Mouse (Mus musculus) kidney, adult 8-10 months (tissue): ENCODE measurements around the gene Scml4.

Experiments used
- DNase-seq, 2 experiments: peaks; one replicate each; pipeline ENCODE4 v3.0.0; 2022

The Scml4 gene

DNA sequence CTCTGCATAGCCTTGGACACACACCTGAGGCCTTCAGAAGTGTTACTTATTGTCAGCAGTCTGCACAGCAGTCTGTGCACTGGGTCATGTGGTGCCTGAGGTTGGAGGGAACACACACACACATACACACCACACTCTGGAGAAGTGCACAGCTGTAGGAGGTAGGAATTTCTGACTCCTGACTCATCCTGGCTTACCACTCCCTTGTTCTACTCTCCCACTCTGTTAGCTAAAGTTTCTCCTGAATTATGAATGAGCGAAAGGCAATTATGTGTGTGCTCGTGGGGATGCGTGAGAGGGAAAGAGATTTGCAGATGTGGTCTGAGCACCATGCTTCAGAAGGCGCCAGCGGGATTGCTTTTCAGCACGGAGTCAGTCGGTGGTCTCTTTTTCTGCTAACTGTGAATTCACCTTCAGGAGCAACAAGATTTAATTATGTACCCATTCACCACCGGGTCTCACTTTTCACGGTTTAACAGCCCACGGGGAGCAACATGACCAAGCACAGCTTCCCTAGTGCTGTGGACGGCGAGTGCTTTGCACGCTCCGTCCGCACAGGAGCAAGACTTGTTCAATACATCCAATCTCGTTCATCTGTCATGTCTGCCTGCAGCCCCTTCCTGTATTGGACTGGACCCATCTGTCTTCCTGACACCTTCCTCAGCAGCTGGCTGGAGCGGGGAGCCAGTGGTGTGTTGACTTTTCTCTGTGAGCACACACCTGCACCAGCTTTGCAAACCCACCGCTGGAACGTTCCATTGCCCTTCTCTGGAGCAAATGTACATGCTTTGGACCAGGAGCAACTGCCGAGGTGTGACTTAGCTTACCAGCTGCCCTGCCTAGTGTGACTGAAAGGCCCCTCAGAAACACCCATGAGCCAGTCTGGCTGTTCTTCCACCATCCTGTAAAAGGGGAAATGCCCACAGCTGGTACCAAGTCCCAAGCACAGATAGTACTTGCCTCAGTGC, 91.2 kb downstream of the Scml4 start:
- no peak for DNase-seq

DNA sequence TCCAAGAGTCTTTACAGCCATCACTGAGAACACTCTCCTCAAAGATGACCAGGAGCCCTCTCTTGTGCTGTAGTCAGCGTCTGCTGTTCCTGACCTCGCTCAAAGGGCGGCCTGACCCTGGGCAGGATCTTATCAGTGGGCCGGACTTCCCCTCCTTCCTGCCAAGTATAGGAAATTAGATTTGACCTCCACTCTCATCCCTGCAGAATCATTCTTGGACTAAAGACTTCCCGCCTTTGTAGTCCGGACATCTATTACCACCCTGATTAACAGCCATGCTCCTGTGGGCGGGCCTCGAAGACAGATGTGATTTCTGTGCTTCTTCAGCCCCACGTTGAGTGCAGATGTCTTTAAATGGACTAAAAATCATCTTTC, 91.9 kb downstream of the Scml4 start:
- DNase-seq, result peak; percentile 32 to 35

DNA sequence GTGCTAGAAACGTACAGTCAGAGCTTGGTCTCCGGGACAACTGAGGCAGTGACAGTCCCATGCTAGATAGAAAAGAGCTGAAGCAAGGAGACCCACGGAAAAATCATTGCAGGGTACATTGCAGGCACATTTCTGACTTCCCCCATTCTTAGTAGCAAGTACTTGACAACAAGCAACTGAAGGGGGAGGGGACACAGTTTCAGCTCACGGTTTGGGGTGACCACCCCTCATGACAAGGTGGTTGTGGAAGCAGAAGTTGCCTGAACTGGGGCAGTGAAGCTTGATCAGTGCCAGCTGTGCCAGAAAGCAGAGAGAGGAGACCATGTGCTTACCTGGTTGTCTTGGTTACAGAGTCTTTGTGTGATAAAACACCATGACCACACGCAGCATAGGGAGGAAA, 93.4 kb downstream of the Scml4 start:
- DNase-seq, result no peak

DNA sequence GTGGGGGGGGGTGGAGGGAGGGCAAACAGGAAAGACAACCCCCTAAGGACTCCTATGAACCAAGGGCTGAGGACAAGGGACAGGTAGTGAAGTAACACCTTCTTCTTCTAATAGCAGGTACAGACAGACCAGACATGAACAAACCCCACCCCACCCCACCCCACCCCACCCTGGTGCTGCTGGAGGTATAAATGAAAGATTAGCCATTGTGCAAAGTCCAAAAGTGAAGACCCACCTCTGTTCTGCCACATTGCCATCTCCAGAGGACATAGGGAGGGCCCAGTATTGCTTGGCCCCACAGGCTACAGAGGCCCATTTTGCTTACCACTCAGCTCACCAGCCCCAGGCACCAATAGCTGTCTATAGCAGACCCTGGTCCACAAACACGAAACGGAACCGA, 95.0 kb downstream of the Scml4 start:
- DNase-seq, result no peak

DNA sequence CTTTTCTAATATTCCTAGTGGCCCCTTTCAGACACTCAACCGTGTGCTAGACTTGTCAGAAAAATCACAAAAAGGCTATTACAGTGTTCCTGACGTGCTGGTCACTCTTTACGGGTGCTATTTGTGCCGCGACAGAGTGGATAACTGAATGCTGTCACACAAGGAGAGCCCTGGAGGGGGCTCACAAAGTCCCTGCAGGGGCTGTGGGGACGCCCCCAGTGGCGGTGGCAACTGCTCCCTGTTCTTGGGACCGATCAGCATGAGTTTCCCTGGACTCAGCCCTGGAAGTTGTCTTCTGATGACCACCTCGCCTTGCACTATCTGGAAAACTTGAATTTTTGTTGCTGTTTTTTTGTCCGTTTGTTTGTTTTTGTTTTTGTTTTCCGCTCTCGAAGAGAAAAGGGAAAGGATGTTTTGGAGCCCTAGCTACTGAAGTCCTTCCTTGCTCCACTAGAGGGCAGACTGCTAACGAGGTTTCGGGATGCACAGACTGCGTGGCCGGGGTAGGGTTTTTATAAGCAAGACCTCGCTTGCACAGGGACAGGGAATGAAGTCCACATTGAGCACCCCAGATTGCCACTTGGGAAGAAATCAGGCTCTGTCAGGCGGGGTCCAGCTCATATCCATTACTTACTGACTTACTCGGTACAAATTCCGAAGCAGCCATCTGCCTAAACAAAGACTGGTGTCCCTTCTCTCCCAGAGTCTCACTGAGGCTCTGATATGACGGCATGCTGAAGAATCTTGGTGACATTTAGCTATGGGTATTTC, 97.9 kb downstream of the Scml4 start:
- peak; percentile 36 to 60 for DNase-seq

DNA sequence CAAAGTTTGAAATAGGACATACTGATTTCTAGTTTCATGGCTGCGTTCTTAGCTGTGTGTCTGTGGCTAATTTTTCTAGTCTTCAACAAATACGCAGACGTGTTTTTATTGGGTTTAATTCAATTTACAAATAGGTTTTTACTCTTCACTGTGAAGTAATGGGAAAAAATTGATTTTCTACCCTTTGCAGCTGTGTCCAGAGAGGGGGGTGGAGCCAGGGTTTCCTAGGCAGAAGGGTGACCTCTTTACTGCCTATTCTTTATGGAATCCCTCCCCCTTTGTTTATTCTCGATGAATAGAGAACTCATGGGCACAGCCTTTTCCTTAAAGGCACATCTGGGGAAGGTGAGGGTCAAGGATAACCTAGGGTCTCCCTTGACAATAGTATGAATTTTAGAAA, 98.5 kb downstream of the Scml4 start:
- DNase-seq, result no peak

DNA sequence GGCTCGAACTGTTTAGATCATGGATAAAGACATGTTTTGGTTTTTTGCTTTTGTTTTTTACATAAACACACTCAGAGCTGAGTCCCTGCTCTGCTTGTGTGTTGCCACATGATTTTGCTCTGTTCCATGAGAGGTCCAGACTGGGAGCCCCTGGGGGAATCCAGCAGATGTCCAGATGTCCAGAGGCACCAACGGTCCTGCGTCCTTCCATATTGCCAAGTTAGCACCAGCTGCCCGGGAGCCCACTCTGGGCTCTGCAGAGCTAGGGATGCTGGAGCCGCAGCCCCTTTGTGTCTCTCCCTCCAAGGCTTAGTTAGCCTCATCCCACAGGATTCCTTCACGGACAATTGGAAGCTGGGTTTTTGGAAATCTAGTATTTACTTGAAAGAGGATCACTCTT, 101.6 kb downstream of the Scml4 start:
- no peak for DNase-seq

DNA sequence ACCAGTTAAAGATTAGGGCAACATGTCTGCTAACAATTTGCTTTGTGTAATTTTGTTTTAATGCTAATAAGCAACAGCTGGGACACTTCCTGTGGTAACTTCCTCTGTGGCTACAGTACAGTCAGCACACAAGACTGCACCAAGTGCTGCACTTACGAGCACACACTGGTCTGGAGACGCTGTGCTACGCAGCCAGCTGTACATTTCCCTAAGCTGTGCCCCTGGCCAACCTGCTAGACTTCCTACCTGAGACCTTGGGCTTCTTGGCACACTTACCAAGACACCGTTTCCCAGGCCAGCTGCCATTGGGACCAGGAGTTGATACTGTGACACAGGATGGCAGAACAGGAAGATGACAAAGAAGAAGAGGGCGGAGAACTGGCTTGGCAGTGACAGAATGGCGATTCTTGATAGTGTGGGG, 102.0 kb downstream of the Scml4 start:
- no peak for DNase-seq

DNA sequence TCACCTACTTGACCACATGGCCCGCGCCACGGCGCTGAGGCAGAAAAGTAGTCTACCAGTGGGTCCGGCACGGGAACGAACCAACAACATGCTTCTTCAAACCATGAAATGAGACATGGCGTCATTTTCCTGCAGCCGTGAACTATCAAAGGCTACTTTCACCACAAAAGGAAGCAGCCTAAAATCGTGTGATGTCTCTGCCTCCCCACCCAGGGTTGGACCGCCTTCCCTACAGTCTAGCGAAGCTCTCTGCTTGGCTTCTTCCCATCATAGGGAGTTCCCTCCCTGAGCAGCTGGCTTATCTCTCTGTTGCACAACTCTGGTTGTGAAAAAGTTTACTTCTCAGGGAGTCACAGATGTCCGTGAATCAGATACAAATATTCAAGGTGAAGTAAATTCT, 102.5 kb downstream of the Scml4 start:
- DNase-seq, result no peak

DNA sequence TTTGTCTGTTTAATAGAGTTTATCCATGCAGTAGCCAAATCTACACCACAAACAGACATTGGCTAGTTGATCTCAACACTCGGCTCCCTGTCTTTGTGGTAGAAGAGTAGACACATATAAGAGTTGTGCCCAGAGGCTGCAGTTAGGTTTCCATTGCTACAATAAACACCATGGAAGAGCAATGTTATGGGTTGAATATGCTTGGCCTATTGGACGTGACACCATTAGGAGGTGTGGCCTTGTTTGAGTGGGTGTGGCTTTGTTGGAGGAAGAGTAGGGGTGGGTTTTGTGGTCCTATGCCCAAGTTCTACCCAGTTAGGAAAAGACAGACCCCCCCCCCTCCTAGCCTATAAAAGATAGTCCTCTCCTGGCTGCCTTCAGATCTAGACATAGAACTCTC, 102.9 kb downstream of the Scml4 start:
- DNase-seq, result no peak

DNA sequence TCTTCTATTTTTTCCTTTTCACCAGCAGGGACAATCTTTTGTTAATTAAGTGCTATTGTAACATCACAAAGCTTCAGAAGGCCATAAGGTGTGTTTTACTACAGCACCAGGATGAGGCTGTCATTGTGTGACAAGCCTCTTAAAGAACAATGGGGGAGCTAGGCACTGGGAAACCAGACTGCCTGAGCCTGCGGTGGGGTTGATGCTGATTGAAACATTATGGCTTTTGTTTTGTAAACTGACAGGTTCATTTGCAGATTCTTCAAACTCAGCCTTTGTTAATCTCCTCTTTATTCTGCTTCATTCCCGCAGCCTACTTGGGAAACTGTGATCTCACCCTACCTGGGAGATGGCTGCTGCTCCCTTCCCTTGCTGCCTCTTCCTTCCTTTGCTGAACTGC, 108.2 kb downstream of the Scml4 start:
- no peak for DNase-seq

DNA sequence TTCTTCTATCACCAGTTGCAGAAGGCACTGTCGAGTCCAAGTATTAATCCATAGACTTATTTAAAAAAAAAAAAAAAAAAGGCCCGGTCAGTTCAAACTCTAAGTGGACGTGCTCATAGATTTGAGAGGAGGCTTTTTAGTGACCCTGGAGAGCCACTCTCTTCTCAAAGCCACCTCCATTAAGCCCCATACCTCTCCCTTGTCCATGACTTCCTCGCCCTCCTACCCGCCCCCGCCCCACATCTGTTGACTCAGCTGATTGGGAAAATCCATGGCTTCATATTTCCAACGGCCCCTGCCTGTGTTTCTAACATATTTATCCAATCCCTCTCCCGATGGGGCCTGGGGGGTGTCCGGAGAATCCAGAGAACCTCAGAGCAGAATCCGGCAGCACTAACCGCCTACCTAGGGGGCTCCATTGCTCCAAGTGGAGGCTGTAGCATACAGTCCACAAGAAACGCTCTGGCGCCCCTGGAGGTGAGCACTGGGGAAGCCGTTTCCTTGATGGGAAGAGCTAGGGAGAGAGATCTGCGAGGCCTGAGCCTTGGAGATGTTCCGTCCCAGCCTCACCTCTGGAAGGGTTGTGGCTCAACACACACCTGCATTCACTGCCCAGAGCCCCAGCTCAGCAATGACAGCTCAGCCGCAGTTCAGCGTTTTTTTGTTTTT, 112.5 kb downstream of the Scml4 start:
- DNase-seq, result peak; percentile 41 to 73

DNA sequence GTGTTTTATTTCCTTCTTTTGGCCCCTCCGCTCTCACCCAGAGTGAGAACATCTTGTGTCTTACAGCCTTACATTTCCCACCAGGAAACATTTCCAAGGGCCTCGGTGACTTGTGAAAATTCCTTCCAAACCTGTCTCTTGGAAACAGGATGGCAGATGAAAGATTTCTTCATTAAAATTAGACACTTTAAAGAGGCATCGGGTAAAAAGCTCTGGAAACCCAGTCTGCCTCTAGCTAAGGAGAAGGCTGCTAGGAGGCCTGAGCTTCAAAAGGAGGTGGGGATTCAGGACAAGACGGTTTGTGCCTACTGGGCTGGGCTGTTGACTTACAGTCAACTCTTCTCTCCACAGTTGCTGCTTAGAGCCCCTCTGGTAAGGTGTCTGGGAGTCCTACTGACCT, 113.4 kb downstream of the Scml4 start:
- no peak for DNase-seq

DNA sequence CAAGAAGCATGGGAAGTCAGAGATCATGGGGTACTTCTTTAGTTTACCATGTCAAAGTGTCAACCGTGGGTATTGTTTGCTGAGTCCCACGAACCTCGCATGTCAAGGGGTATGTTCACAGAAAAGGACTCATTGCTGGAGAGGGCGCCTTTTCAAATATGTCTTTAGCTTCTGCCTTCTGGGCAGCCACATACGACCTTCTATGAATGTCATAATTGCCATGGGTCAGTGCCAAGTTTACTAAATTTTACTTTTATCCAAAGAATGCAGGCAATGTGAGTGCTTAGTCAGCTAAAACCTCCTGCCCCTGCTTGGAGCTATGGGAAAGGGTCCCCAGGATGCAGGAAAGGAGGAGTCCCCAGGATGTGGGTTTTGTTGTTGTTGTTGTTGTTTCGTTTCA, 116.4 kb downstream of the Scml4 start:
- DNase-seq, result no peak

DNA sequence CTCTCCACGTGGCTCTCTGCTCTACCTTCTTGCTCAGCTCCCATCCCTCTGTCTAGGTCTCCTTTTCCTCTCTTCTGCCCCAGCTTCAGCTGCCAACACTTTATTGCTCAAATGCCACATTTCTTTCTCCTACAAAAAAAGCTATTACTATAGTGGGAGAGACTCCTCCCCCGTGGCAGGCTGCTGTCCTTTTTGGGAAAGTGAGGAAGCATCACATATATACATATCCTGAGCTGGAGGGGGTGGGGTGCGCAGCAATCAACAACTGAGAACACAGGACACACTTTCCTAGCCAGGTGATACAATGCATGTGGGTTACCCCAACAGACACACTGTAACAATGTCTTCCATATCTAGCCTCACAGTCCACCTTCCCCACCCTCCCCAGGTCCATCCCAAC, 118.2 kb downstream of the Scml4 start:
- DNase-seq, result no peak

DNA sequence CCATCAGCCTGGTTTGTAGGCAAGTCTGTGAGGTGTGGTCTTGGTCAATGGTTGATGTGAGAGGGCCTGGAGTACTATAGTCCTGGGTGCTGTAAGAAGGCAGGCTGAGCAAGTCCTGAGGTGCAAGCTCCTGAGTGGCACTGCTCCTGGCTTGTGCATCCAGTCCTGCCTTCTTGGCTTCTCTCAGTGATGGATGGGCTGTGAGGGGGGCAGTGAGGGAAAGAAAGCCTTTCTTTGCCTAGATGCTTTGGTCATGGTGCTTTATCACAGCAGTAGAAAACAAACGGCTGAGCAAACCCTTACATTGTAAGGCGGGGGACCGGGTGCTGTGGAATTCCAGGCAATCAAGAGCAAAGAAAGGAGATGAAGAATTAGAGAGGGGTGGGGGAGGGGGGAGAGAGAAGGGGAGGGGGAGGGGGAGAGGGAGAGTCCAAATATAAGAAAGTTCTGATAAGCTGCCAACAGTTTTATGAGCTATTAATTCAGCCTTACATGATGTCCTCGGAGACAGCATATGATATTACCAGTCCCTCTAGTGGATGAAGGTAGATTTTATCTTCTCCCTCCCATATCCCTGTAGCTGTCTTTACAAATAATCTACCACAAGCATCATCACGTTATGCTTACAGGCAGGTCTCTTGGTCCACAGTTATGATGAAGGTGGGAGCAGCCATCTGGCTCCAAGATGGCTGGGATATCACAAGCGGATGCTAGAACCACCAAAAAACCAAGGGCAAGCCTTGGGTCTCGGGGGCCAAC, 121.0 kb downstream of the Scml4 start:
- no peak for DNase-seq

DNA sequence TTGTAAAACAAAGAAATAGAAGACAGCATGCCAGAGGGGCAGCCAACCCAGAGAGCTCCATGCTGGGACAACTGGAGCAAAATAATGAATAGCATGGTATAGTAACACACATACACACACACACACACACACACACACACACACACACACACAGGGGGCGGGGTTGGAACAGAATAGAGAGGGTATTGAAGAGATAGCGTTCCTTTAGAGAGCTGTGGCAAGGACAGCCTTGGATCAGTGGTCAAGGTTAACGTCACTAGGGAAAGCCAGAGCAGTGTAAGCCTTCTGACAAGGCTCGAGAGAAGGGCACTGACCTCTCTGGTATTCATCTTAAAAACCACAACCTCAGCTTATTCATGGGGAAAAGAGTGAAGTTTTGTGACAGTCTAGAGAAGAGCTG, 124.7 kb downstream of the Scml4 start:
- DNase-seq, result no peak

DNA sequence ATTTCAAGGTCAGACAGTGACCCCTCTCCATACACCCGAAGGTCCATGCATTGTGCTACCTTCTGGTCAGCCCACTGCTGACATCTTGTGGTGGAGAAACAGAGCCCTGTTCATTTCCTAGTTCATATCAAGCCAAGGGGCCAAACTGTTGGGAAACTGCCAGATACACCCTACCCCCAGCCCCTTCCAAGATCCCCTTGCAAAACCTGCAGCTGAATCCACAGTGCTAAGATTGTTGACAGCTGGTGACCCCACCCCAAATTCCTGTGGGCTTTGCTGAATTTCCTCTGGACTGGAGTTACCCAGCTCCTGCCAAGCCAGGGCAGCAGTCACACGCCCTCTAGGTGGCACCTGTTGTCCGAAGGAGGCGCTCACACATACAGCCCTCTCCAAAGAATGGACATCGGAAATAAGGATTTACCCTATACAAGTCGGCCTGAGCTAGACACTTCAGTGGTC, 127.5 kb downstream of the Scml4 start:
- peak; percentile 28 to 67 for DNase-seq

DNA sequence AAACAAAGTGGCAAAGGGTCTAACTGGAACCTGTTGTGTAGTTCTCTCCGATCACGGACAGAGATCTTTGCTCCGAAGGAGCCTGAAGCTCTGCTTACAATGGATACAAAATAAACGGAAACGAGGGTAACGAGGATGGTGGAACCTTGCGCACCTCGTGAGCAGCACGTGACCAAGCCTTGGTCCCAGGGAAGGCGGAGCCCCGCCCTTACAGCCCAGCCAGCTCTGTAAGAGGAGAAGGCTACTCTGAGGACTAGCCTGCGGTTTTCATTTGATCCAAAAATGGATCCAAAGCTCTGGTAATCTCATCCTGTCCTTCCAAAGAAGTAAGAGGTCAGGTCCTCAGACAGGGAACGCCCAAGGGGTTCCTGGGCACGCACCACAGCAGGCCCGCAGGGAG, 128.5 kb downstream of the Scml4 start:
- no peak for DNase-seq

DNA sequence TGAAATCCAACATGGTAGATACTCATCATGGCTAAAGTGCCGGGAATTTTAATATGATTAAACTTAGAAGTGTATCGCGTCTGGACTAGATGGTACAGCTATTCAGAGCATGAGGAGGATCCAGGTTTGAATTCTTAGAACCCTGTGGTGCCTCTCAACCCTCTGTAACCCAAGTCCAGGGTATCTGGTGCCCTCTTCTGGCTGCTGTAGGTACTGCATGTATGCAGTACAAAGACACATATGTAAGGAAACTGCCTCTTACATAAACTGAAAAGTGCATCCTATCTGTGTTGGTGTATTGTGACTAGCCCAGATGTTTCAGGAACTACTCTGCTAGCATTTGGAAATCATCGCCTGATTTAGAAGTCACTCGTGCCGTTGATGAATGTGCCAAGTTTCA, 129.7 kb downstream of the Scml4 start:
- peak in 1 of 2 experiments; percentile 54 for DNase-seq

DNA sequence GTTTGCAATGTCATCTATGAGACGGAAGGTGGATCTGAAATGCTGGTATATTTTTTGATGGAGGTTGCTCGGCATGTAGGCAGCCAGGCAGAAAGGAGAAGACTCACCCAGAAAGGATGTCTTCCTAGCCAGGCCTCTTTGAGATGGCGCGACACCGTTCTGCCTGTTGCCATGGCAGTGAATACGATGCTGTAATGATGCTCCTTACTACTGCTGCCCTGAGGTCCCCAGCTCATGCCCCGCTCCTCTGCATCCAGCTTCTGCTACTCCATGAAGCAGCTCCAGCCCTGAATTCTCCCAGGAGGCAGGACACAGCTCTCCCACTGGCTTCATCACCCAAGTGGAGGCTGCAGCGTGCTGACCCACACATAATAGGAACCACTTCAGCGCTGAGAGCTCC, 130.8 kb downstream of the Scml4 start:
- no peak for DNase-seq

DNA sequence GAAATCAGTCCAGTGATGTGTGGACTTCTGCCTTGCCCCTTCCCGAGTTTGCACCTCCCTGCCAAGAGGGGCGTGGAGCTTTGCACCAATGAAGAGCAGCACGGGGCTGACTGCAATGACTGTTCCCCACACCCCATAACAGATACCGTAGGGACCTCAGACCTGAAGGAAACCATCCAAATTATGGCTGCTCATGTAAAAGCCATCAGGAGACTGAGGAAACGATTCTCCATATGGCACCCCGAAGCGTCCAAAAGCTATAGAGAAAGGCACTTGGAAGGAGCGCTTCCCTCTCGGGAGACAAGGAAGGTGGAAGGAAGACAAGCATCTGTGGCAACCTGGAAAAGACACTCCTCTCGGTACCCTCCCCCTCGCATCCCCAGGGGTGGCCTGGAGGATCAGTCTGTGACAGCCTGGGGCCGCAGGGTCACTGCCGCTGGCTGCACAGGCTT, 134.2 kb downstream of the Scml4 start:
- peak; percentile 39 to 48 for DNase-seq

DNA sequence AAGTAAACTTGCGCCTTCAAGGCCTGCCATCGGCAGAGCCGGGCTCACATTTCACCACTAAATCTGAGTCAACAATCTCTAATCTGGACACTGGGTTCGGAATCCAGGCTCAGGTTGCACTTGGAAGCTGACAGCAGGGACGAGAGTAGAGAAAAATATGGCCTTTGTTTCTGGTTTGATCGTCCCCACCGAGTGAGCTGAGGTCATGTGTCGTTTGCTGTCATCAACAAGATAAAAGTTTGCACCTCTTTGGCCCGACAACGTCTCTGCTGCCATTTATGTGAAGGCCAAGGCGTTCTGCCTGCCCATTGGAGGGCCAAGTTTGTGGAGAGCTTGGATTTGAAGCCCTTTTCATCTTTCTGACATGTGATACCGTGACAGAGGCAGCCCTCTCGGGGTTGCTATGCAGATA, 135.3 kb downstream of the Scml4 start:
- no peak for DNase-seq
